Mouse (Mus musculus): ENCODE measurements at regions not wholly inside any gene's neighbourhood (a gene's known extent, or its start where the extent isn't known, plus 50 kb on each side); places are given as distances from the start of the nearest gene placed in this dataset.
A peak's percentile ranks its signal among the peaks of the same experiment; 100 is the strongest.

DNA sequence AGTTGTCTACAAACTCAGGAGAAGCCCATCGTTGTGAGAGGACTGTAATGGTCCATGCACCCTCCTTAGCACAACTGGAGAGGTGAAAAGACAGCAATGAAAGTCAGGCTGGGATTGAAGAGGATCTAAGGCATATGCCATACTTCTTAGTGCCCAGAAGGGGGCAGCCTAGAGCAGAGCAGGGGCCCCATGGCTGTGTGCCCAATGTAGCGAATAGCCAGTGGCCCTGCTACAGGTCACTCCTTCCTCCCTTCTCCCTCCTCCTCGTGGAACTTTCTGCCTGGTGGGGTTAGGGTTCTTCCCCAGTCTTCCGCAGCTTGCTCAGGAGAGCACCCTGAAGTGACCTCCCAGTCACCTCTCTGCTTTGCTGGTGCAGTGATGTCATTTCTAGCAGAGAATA is 131.8 kb upstream of the Topaz1 start:
- Histone ChIP-seq H3K9ac (ENCODE audit: insufficient read depth, low read depth, low read length, poor library complexity, severe bottlenecking) (no peak overlapping the region), H3K27ac (ENCODE audit: insufficient read depth, low read depth, low read length, poor library complexity, severe bottlenecking) (no peak overlapping the region), H3K4me1 (ENCODE audit: control insufficient read depth in 2 of 2, insufficient read depth in 2 of 2, low read length in 2 of 2, poor library complexity in 1 of 2) (no peaks in the 10 kb centered on the region), H3K9me3 (ENCODE audit: control insufficient read depth, insufficient read depth, low read depth, low read length) (no peaks in the 10 kb centered on the region), H3K36me3 (ENCODE audit: control insufficient read depth, insufficient read depth, low read length, poor library complexity, severe bottlenecking) (no peaks in the 10 kb centered on the region), H3K4me3 (ENCODE audit: insufficient read depth in 1 of 2, low read depth in 1 of 2, low read length in 2 of 2, poor library complexity in 1 of 2, severe bottlenecking in 1 of 2) (no peak overlapping the region)
- peak; percentile 24 for DNase-seq (ENCODE audit: low read depth, low spot score)
- TF ChIP-seq CHD2 (IDR thresholded peaks at IDR 0.05; ENCODE audit: low read depth, low read length) = no peak
- peak; percentile 47; the same call in 1 of the 2 replicates for TF ChIP-seq ZC3H11A (IDR thresholded peaks at IDR 0.05; ENCODE audit: borderline replicate concordance, low read depth, low read length)
- in situ Hi-C loops (cut with MboI; ENCODE audit: low sequenced_read_pairs in 2 of 2, unreplicated experiment in 2 of 2) = no loop called here

DNA sequence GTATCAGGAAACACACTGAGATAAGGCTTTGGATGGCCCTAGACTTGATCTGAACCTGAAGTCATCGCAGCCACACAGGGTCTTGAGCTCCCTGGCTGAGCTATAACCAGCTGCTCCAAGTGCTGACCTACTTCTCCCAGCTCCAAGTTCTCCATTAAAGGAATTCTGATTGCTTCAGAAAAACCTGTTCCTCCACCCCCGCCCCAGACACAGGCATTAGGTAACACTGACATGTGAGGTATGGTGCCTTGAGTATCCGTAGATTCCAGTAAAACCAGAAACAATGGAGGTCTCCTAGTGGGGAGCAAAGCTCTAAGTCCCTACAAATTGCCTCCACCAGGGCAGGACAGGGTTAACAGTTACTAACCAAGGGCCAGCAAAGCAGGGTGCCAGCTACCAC is 129.4 kb upstream of the Topaz1 start:
- Histone ChIP-seq H3K9me3 (ENCODE audit: control insufficient read depth, insufficient read depth, low read depth, low read length) (no peaks in the 10 kb centered on the region), H3K27ac (ENCODE audit: insufficient read depth, low read depth, low read length, poor library complexity, severe bottlenecking) (no peak overlapping the region), H3K4me3 (ENCODE audit: insufficient read depth in 1 of 2, low read depth in 1 of 2, low read length in 2 of 2, poor library complexity in 1 of 2, severe bottlenecking in 1 of 2) (no peak overlapping the region), H3K9ac (ENCODE audit: insufficient read depth, low read depth, low read length, poor library complexity, severe bottlenecking) (no peak overlapping the region), H3K4me1 (ENCODE audit: control insufficient read depth in 2 of 2, insufficient read depth in 2 of 2, low read length in 2 of 2, poor library complexity in 1 of 2) (no peaks in the 10 kb centered on the region), H3K36me3 (ENCODE audit: control insufficient read depth, insufficient read depth, low read length, poor library complexity, severe bottlenecking) (no peaks in the 10 kb centered on the region)
- TF ChIP-seq MAFK (IDR thresholded peaks at IDR 0.05; ENCODE audit: insufficient read depth, low read depth, low read length) (no peak), ZNF384 (IDR thresholded peaks at IDR 0.05; ENCODE audit: low read depth, low read length) (no peak)
- in situ Hi-C loops (cut with MboI; ENCODE audit: low sequenced_read_pairs in 2 of 2, unreplicated experiment in 2 of 2) = no loop called here
- no peak for DNase-seq (ENCODE audit: low read depth, low spot score)

DNA sequence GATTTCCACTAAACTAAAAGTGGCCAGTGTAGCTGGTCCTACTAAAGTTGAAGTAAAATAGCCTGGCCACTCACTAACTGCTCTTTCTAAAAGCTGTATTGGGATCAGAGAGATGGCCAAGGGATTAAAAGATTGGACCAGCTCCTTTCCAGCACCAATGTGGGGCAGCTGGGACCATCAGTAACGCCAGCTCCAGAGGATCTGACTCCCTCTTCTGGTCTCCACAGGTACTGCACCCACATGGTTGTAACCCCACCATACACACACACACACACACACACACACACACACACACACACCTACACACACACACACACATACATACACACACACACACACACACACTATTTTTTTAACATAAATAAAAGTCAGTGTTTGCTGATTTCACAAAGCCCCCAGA is 122.1 kb upstream of the Topaz1 start:
- TF ChIP-seq ZC3H11A (IDR thresholded peaks at IDR 0.05; ENCODE audit: borderline replicate concordance, low read depth, low read length) (no peak), ZNF384 (IDR thresholded peaks at IDR 0.05; ENCODE audit: low read depth, low read length) (no peak), CHD2 (IDR thresholded peaks at IDR 0.05; ENCODE audit: low read depth, low read length) (no peak), HCFC1 (IDR thresholded peaks at IDR 0.05; ENCODE audit: borderline replicate concordance, insufficient read depth, low read length) (no peak), MAFK (IDR thresholded peaks at IDR 0.05; ENCODE audit: insufficient read depth, low read depth, low read length) (no peak)
- in situ Hi-C loops (cut with MboI; ENCODE audit: low sequenced_read_pairs in 2 of 2, unreplicated experiment in 2 of 2) = no loop called here

DNA sequence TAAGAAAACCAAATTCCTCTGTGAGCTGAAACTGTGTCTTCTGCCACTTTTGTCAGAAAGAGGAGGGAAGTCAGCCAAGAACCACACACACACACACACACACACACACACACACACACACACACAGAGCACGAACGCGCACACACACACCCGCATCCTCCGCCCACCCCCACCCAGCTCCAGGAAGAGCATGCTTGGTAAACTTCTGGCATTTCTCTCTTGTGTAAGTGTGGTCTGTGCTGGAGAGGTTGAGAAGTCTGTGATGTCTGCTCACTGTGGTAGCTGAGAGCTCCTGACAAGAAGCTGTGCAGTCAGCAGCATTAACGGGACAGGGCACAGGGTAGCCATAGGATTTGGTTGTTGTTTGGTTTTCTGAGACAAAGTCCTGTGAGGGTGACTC is 120.8 kb upstream of the Topaz1 start:
- Histone ChIP-seq H3K4me1 (ENCODE audit: control insufficient read depth in 2 of 2, insufficient read depth in 2 of 2, low read length in 2 of 2, poor library complexity in 1 of 2) (no peaks in the 10 kb centered on the region), H3K4me3 (ENCODE audit: insufficient read depth in 1 of 2, low read depth in 1 of 2, low read length in 2 of 2, poor library complexity in 1 of 2, severe bottlenecking in 1 of 2) (no peak overlapping the region), H3K9me3 (ENCODE audit: control insufficient read depth, insufficient read depth, low read depth, low read length) (no peaks in the 10 kb centered on the region), H3K27ac (ENCODE audit: insufficient read depth, low read depth, low read length, poor library complexity, severe bottlenecking) (no peak overlapping the region), H3K36me3 (ENCODE audit: control insufficient read depth, insufficient read depth, low read length, poor library complexity, severe bottlenecking) (no peaks in the 10 kb centered on the region), H3K9ac (ENCODE audit: insufficient read depth, low read depth, low read length, poor library complexity, severe bottlenecking) (no peak overlapping the region)
- no peak for DNase-seq (ENCODE audit: low read depth, low spot score)
- in situ Hi-C loops (cut with MboI; ENCODE audit: low sequenced_read_pairs in 2 of 2, unreplicated experiment in 2 of 2) = no loop called here
- TF ChIP-seq ZC3H11A (IDR thresholded peaks at IDR 0.05; ENCODE audit: borderline replicate concordance, low read depth, low read length) (no peak), CHD2 (IDR thresholded peaks at IDR 0.05; ENCODE audit: low read depth, low read length) (no peak), ZNF384 (IDR thresholded peaks at IDR 0.05; ENCODE audit: low read depth, low read length) (no peak), HCFC1 (IDR thresholded peaks at IDR 0.05; ENCODE audit: borderline replicate concordance, insufficient read depth, low read length) (no peak), MAFK (IDR thresholded peaks at IDR 0.05; ENCODE audit: insufficient read depth, low read depth, low read length) (no peak)

More for the DNA sequence above, 122.1 kb upstream of the Topaz1 start:
- H3K9me3 ChIP-seq (ENCODE audit: control insufficient read depth, insufficient read depth, low read depth, low read length) = no peaks in the 10 kb centered on the region
- H3K27ac ChIP-seq (ENCODE audit: insufficient read depth, low read depth, low read length, poor library complexity, severe bottlenecking) = no peak overlapping the region
- H3K9ac ChIP-seq (ENCODE audit: insufficient read depth, low read depth, low read length, poor library complexity, severe bottlenecking) = no peak overlapping the region
- no peaks in the 10 kb centered on the region for H3K36me3 ChIP-seq (ENCODE audit: control insufficient read depth, insufficient read depth, low read length, poor library complexity, severe bottlenecking)
- DNase-seq (ENCODE audit: low read depth, low spot score) = no peak
- no peak overlapping the region for H3K4me3 ChIP-seq (ENCODE audit: insufficient read depth in 1 of 2, low read depth in 1 of 2, low read length in 2 of 2, poor library complexity in 1 of 2, severe bottlenecking in 1 of 2)
- no peaks in the 10 kb centered on the region for H3K4me1 ChIP-seq (ENCODE audit: control insufficient read depth in 2 of 2, insufficient read depth in 2 of 2, low read length in 2 of 2, poor library complexity in 1 of 2)

DNA sequence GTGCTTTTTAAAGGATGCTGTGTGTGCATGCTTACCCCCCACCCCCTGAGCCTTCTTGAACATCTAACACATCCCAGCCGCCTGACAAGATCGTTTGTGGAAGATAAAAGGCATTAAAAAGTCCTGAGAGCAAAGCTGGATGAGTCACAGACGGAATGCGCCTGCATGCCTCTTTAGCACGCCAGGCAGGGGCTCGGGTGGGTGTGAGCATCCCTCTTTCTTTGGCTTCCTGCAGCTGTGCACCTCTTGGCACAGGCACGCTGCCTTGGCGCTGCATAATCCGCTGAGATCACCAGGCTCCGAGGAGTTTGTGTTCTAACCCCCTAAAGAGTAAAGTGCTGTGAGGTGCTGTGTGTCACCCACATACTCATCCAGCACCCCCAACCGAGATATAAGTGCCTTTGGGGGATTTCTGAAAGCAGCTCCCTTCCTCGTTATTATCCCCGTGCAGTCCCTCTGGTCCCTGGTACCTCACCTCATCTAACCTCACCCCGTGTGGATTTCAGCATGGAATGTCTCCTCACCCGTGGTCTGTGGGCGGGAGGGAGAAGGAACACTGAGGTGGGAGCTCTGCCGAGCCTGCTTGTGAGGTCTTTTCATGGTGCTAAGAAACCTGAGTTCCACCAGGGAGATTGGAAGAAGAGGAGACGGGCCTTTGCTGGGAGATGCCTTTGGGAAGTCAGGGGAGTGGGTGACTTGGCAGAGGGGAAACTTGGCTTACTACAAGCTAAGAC is 117.8 kb upstream of the Topaz1 start:
- Histone ChIP-seq H3K36me3 (ENCODE audit: control insufficient read depth, insufficient read depth, low read length, poor library complexity, severe bottlenecking) (no peaks in the 10 kb centered on the region), H3K4me3 (ENCODE audit: insufficient read depth in 1 of 2, low read depth in 1 of 2, low read length in 2 of 2, poor library complexity in 1 of 2, severe bottlenecking in 1 of 2) (no peak overlapping the region), H3K4me1 (ENCODE audit: control insufficient read depth in 2 of 2, insufficient read depth in 2 of 2, low read length in 2 of 2, poor library complexity in 1 of 2) (no peaks in the 10 kb centered on the region), H3K9me3 (ENCODE audit: control insufficient read depth, insufficient read depth, low read depth, low read length) (no peaks in the 10 kb centered on the region), H3K27ac (ENCODE audit: insufficient read depth, low read depth, low read length, poor library complexity, severe bottlenecking) (no peak overlapping the region), H3K9ac (ENCODE audit: insufficient read depth, low read depth, low read length, poor library complexity, severe bottlenecking) (no peak overlapping the region)
- in situ Hi-C loops (cut with MboI; ENCODE audit: low sequenced_read_pairs in 2 of 2, unreplicated experiment in 2 of 2) = no loop called here
- no peak for DNase-seq (ENCODE audit: low read depth, low spot score)
- TF ChIP-seq HCFC1 (IDR thresholded peaks at IDR 0.05; ENCODE audit: borderline replicate concordance, insufficient read depth, low read length) = no peak
- no peak for TF ChIP-seq ZNF384 (IDR thresholded peaks at IDR 0.05; ENCODE audit: low read depth, low read length)
- no peak for TF ChIP-seq ZC3H11A (IDR thresholded peaks at IDR 0.05; ENCODE audit: borderline replicate concordance, low read depth, low read length)
- no peak for TF ChIP-seq CHD2 (IDR thresholded peaks at IDR 0.05; ENCODE audit: low read depth, low read length)
- TF ChIP-seq MAFK (IDR thresholded peaks at IDR 0.05; ENCODE audit: insufficient read depth, low read depth, low read length) = no peak

Data from ES-E14 (cell line).